In genomic region chr12:26067866-26068684, GRCm38 (mm10) we compare ENCODE assay signal across 7 mouse cellular contexts.
DNase-seq lines count a peak whose midpoint lies in the region; ATAC-seq and TF ChIP-seq lines count a peak whose summit lies in the region.

No protein-coding gene starts in this region.

- peak; percentile 27 for DNase-seq in adrenal gland, postnatal 25 days
- DNase-seq in heart, adult 18-20 months: peak; percentile 7 to 24
- peak; percentile 7 for DNase-seq in lung, adult 2 months
- DNase-seq in cerebellum, adult 11 months: no peak

- H3K4me2 ChIP-seq in intestine, postnatal 0 days (replicated peaks; ENCODE audit: low read depth): peak overlapping the region; percentile 48
- H3K4me2 ChIP-seq in neural tube, embryonic 14.5 days (ENCODE audit: low read depth, low read length): peak overlapping the region; percentile 31; the same call in 1 of the 2 replicates

- H3K9ac ChIP-seq in ES-Bruce4 (ENCODE audit: low read depth, poor library complexity, severe bottlenecking): no peak overlapping the region
- no peak overlapping the region for H3K9ac ChIP-seq in intestine, postnatal 0 days (ENCODE audit: low read depth, low read length)
- H3K9ac ChIP-seq in neural tube, embryonic 14.5 days (replicated peaks; ENCODE audit: low read depth, low read length): 0 out of 2 replicates have a peak overlapping the region, but pooled peaks have one; percentile 29

- no peak overlapping the region for H3K4me3 ChIP-seq in ES-Bruce4 (ENCODE audit: low read depth, low read length)
- H3K4me3 ChIP-seq in intestine, postnatal 0 days (ENCODE audit: low read depth, low read length): peak overlapping the region; percentile 5; the same call in 1 of the 2 replicates
- no peak overlapping the region for H3K4me3 ChIP-seq in lung, adult 2 months (replicated peaks; ENCODE audit: extremely low read depth, low read depth, low read length)
- no peak overlapping the region for H3K4me3 ChIP-seq in neural tube, embryonic 14.5 days (ENCODE audit: low read depth, low read length)

- H3K9me3 ChIP-seq in ES-Bruce4 (replicated peaks; ENCODE audit: control insufficient read depth, insufficient read depth, low read length, poor library complexity, severe bottlenecking): no peaks in the 10 kb centered on the region
- no peaks in the 10 kb centered on the region for H3K9me3 ChIP-seq in intestine, postnatal 0 days (ENCODE audit: control insufficient read depth)
- H3K9me3 ChIP-seq in neural tube, embryonic 14.5 days (ENCODE audit: control insufficient read depth, low read length): no peaks in the 10 kb centered on the region

- no peak for TF ChIP-seq POLR2A in ES-Bruce4 (IDR thresholded peaks at IDR 0.05; ENCODE audit: insufficient read depth, low read length)
- TF ChIP-seq POLR2A in lung, adult 2 months (IDR thresholded peaks at IDR 0.05; ENCODE audit: borderline replicate concordance, extremely low read depth, low read depth, low read length): no peak

- no peaks in the 10 kb centered on the region for H3K36me3 ChIP-seq in ES-Bruce4 (ENCODE audit: control insufficient read depth, insufficient read depth, low read length, poor library complexity, severe bottlenecking)
- H3K36me3 ChIP-seq in intestine, postnatal 0 days (ENCODE audit: control insufficient read depth, insufficient read depth): no peaks in the 10 kb centered on the region
- H3K36me3 ChIP-seq in neural tube, embryonic 14.5 days (ENCODE audit: control insufficient read depth, insufficient read depth, low read length): no peaks in the 10 kb centered on the region

- no peaks in the 10 kb centered on the region for H3K27me3 ChIP-seq in ES-Bruce4 (ENCODE audit: control insufficient read depth, insufficient read depth, low read length, poor library complexity, severe bottlenecking)
- H3K27me3 ChIP-seq in intestine, postnatal 0 days (replicated peaks; ENCODE audit: control insufficient read depth, insufficient read depth, low read length): no peaks in the 10 kb centered on the region
- H3K27me3 ChIP-seq in neural tube, embryonic 14.5 days (ENCODE audit: control insufficient read depth, insufficient read depth, low read length): no peaks in the 10 kb centered on the region

- TF ChIP-seq EP300 in ES-Bruce4 (IDR thresholded peaks at IDR 0.05; ENCODE audit: insufficient read depth, low read depth, low read length): peak; percentile 74

- no peaks in the 10 kb centered on the region for H3K4me1 ChIP-seq in ES-Bruce4 (ENCODE audit: control insufficient read depth, insufficient read depth, low read length)
- no peaks in the 10 kb centered on the region for H3K4me1 ChIP-seq in intestine, postnatal 0 days (replicated peaks; ENCODE audit: control insufficient read depth, insufficient read depth, low read length)
- no peaks in the 10 kb centered on the region for H3K4me1 ChIP-seq in lung, adult 2 months (ENCODE audit: control insufficient read depth, insufficient read depth, low read length)
- peaks cover 4% of the 10 kb centered on the region; the same call in 1 of the 2 replicates for H3K4me1 ChIP-seq in neural tube, embryonic 14.5 days (ENCODE audit: control insufficient read depth, insufficient read depth, low read length)

- no peak overlapping the region for H3K27ac ChIP-seq in ES-Bruce4 (ENCODE audit: insufficient read depth, low read length)
- H3K27ac ChIP-seq in intestine, postnatal 0 days (ENCODE audit: low read depth, low read length): no peak overlapping the region
- H3K27ac ChIP-seq in neural tube, embryonic 14.5 days (ENCODE audit: low read depth, low read length): no peak overlapping the region

- no peak for ATAC-seq in intestine, postnatal 0 days
- peak; percentile 44; the same call in 1 of the 2 replicates for ATAC-seq in neural tube, embryonic 14.5 days (ENCODE audit: low read depth)

- 14% methylated on average over 24 of the region's 24 CpGs for WGBS in intestine, postnatal 0 days
- WGBS in lung, adult 2 months: 14% methylated on average over 24 of the region's 24 CpGs
- 9% methylated on average over 24 of the region's 24 CpGs for WGBS in neural tube, embryonic 14.5 days

- TF ChIP-seq CTCF in ES-Bruce4 (IDR thresholded peaks at IDR 0.05; ENCODE audit: low read depth, low read length): no peak
- TF ChIP-seq CTCF in intestine, postnatal 0 days (IDR thresholded peaks at IDR 0.05; ENCODE audit: low read depth): no peak
- no peak for TF ChIP-seq CTCF in lung, adult 2 months (IDR thresholded peaks at IDR 0.05; ENCODE audit: insufficient read depth, low read length)
